Mouse (Mus musculus) lung, embryonic 16.5 days (tissue): ENCODE measurements around the gene Iqcn. TPM values are rescaled to one million over a fixed set of nuclear protein-coding genes. Genes with fewer than 3 reads are reported as not detected.

Experiments
- ATAC-seq: fragments of 200-750 bp; cut with Nextera tagmentation; 2 replicates; pipeline ENCODE4 v1.8.0; 2017; ENCODE audit warnings: low read depth, mild to moderate bottlenecking, moderate library complexity
- H3K27ac ChIP-seq: fragments of 300-500 bp; sonication (generic); 2 replicates; pipeline ENCODE4 v1.5.1; 2014; ENCODE audit warnings: mild to moderate bottlenecking, control low read depth, low read length
- H3K27me3 ChIP-seq: fragments of 300-500 bp; sonication (generic); 2 replicates; pipeline ENCODE4 v1.6.1; 2014; ENCODE audit warnings: low read depth, low read length, mixed read lengths; ENCODE audit not compliant: control insufficient read depth, insufficient read depth
- H3K36me3 ChIP-seq: fragments of 300-500 bp; sonication (generic); 2 replicates; pipeline ENCODE4 v1.6.1; 2014; ENCODE audit warnings: low read length; ENCODE audit not compliant: control insufficient read depth, insufficient read depth
- H3K4me1 ChIP-seq: fragments of 300-500 bp; sonication (generic); replicated peaks from 2 replicates; pipeline ENCODE4 v1.6.1; 2014; ENCODE audit warnings: low read length, mixed read lengths; ENCODE audit not compliant: control insufficient read depth, insufficient read depth
- H3K4me2 ChIP-seq: fragments of 300-500 bp; sonication (generic); 2 replicates; pipeline ENCODE4 v1.6.1; 2014; ENCODE audit warnings: low read depth, low read length, control low read depth
- H3K4me3 ChIP-seq: fragments of 300-500 bp; sonication (generic); 2 replicates; pipeline ENCODE4 v1.5.1; 2014; ENCODE audit warnings: mild to moderate bottlenecking, low read length, control low read depth
- H3K9ac ChIP-seq: fragments of 300-500 bp; sonication (generic); 2 replicates; pipeline ENCODE4 v1.6.1; 2014; ENCODE audit warnings: low read length, control low read depth
- H3K9me3 ChIP-seq: fragments of 300-500 bp; sonication (generic); 2 replicates; pipeline ENCODE4 v1.6.1; 2016; ENCODE audit warnings: low read length; ENCODE audit not compliant: control insufficient read depth
- WGBS: fragments of 180-500 bp; shearing (Covaris S2); extraction: QIAGEN DNeasy Blood & Tissue Kit; methylation state at CpG from one replicate; pipeline ENCODE4 v1.1.7; 2014; 5-methylcytosine and 5-hydroxymethylcytosine counted together
- polyA plus RNA-seq: library from polyadenylated mRNA; unstranded; fragments of >200 nt; fragmentation: Nextera tagmentation; extraction: Ambion mirVana; gene quantifications from 2 replicates; pipeline ENCODE4 v1.2.1, GENCODE M21; 2015

The Iqcn gene
- polyA plus RNA-seq, 1 experiment from 2014 or later, result not detected

GRCm38 (mm10) chr8:70702842-70703182, 445 bp upstream of the Iqcn start:
- no peak overlapping the region for H3K4me2 ChIP-seq
- H3K27ac ChIP-seq, result no peak overlapping the region
- H3K4me1 ChIP-seq, result peaks cover 18% of the 10 kb centered on the region
- H3K36me3 ChIP-seq, result peaks cover 6% of the 10 kb centered on the region; the same call in 1 of the 2 replicates
- no peaks in the 10 kb centered on the region for H3K27me3 ChIP-seq
- H3K9ac ChIP-seq, result no peak overlapping the region
- no peak overlapping the region for H3K4me3 ChIP-seq
- ATAC-seq, result no peak
- 66% methylated on average over 3 of the region's 3 CpGs for WGBS
- H3K9me3 ChIP-seq, result no peaks in the 10 kb centered on the region

- ATAC-seq, result no peak
- no peak overlapping the region for H3K4me3 ChIP-seq
- WGBS, result 85% methylated on average over 14 of the region's 14 CpGs
- no peaks in the 10 kb centered on the region for H3K27me3 ChIP-seq
- no peak overlapping the region for H3K4me2 ChIP-seq
- no peaks in the 10 kb centered on the region for H3K36me3 ChIP-seq
- no peak overlapping the region for H3K9ac ChIP-seq
- no peaks in the 10 kb centered on the region for H3K4me1 ChIP-seq
- no peak overlapping the region for H3K27ac ChIP-seq
- no peaks in the 10 kb centered on the region for H3K9me3 ChIP-seq
Measured at GRCm38 (mm10) chr8:70708281-70708680, 5.0 kb downstream of the Iqcn start.

DNA sequence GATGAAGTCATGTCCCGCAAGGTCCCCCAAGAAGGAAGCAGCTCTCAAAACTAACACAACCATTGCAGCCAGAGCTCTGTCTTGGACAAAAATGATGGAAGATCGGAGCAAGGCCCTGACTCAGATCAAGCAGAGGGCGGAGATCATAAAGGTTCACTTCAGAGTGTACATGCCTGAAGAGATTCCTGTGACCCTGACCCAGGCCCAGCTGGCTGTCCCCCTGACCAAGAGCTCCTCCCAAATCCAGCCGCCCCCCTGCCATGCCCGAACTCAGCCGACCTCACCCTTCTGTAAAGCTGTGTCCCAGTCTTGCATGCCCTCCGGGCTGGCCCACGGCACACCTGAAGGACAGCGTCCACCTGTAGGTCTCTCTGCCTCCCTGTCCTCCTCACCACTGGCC, 6.5 kb downstream of the Iqcn start:
- WGBS, result 84% methylated on average over 9 of the region's 9 CpGs
- no peak for ATAC-seq

GRCm38 (mm10) chr8:70710296-70710695, 7.0 kb downstream of the Iqcn start:
- Histone ChIP-seq H3K27me3 (no peaks in the 10 kb centered on the region), H3K27ac (no peak overlapping the region), H3K9ac (no peak overlapping the region), H3K4me1 (no peaks in the 10 kb centered on the region), H3K9me3 (no peaks in the 10 kb centered on the region), H3K4me3 (no peak overlapping the region), H3K4me2 (no peak overlapping the region), H3K36me3 (no peaks in the 10 kb centered on the region)
- WGBS, result 77% methylated on average over 1 of the region's 1 CpGs
- ATAC-seq, result no peak

More for the DNA sequence above, 6.5 kb downstream of the Iqcn start:
- no peak overlapping the region for H3K27ac ChIP-seq
- H3K36me3 ChIP-seq, result no peaks in the 10 kb centered on the region
- no peak overlapping the region for H3K4me3 ChIP-seq
- H3K27me3 ChIP-seq, result no peaks in the 10 kb centered on the region
- no peak overlapping the region for H3K9ac ChIP-seq
- H3K9me3 ChIP-seq, result no peaks in the 10 kb centered on the region
- H3K4me2 ChIP-seq, result no peak overlapping the region
- no peaks in the 10 kb centered on the region for H3K4me1 ChIP-seq

DNA sequence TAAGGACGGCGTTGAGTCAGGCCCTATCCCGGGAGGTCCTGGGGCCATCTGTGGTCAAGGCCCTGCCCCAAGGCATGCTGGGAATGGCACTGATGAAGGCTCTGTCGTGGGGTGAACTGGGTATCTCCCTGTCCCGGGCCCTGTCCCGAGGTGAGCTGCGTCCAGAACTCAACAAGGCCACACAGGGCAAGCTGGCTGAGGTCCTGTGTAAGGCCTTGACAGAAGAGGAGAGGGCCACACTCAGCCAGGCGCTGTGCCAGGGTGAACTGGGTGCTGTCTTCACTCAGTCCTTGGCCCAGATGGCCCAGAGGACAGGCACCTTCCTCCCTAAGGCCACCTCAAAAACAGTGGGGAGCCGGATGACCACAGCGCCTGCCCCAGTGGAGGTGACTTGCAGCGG, 7.8 kb downstream of the Iqcn start:
- no peaks in the 10 kb centered on the region for H3K27me3 ChIP-seq
- no peaks in the 10 kb centered on the region for H3K4me1 ChIP-seq
- 81% methylated on average over 11 of the region's 11 CpGs for WGBS
- no peak overlapping the region for H3K4me3 ChIP-seq
- H3K9ac ChIP-seq, result no peak overlapping the region
- H3K27ac ChIP-seq, result no peak overlapping the region
- ATAC-seq, result no peak
- no peak overlapping the region for H3K4me2 ChIP-seq
- no peaks in the 10 kb centered on the region for H3K36me3 ChIP-seq
- no peaks in the 10 kb centered on the region for H3K9me3 ChIP-seq

- Histone ChIP-seq H3K36me3 (no peaks in the 10 kb centered on the region), H3K4me2 (no peak overlapping the region), H3K9me3 (no peaks in the 10 kb centered on the region), H3K27ac (no peak overlapping the region), H3K9ac (no peak overlapping the region), H3K4me1 (no peaks in the 10 kb centered on the region), H3K4me3 (no peak overlapping the region), H3K27me3 (no peaks in the 10 kb centered on the region)
- WGBS, result 75% methylated on average over 7 of the region's 7 CpGs
- ATAC-seq, result no peak
Measured at GRCm38 (mm10) chr8:70713991-70714390, 10.7 kb downstream of the Iqcn start.

DNA sequence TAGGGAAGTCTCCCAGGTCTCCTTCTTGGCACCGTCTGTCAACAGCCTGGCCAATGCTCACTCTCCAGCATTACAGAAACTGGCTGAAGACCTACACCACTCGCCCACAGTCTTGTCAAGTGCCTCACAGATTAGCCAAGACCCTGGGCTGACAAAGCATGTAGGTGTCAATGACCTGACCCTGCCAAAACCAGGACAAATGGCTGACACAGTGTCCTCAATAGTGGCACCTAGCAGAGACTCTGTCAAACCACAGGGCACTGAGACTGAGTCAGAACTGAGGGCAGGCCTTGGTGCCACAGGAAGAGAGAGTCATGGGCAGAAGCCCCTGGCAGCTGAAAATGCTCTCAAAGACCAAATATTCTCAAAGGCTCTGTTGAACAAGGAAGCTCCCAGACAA, 11.8 kb downstream of the Iqcn start:
- Histone ChIP-seq H3K36me3 (no peaks in the 10 kb centered on the region), H3K9me3 (no peaks in the 10 kb centered on the region), H3K27me3 (peaks cover 3% of the 10 kb centered on the region; the same call in 1 of the 2 replicates), H3K4me3 (no peak overlapping the region), H3K4me1 (no peaks in the 10 kb centered on the region), H3K9ac (no peak overlapping the region), H3K27ac (no peak overlapping the region), H3K4me2 (no peak overlapping the region)
- ATAC-seq, result no peak
- 56% methylated on average over 2 of the region's 2 CpGs for WGBS

- Histone ChIP-seq H3K27me3 (peaks cover 3% of the 10 kb centered on the region; the same call in 1 of the 2 replicates), H3K27ac (no peak overlapping the region), H3K36me3 (no peaks in the 10 kb centered on the region), H3K4me1 (no peaks in the 10 kb centered on the region), H3K9me3 (no peaks in the 10 kb centered on the region), H3K4me3 (no peak overlapping the region), H3K9ac (no peak overlapping the region), H3K4me2 (no peak overlapping the region)
- 77% methylated on average over 40 of the region's 40 CpGs for whole genome bisulfite sequencing
- no peak for ATAC-seq
Measured at GRCm38 (mm10) chr8:70716521-70717400, 13.5 kb downstream of the Iqcn start.

DNA sequence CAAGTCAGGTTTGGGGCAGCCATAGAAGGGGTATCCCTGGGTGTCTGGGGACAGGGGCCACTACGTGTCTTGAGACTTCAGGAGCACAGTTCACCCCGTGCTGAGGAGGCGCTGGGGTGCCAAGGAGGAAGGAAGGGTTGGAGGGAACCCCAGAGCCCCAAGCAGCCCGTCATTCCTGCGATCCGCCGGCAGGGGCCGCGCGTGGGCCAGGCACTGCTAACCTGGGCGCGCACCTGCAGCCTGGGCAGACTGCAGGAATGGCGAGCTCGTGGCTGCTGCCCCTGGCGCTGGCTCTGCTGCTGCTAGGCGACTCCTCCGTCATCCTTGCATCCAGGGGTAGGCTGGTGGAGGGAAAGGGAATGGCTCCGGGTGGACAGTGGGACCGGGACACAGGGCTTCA, 15.0 kb downstream of the Iqcn start, which contains the start of gene Gm3336:
Gene Gm3336, plus strand, starts transcription at position 247 of the 400 bp plus-strand sequence.
- H3K27me3 ChIP-seq, result peaks cover 3% of the 10 kb centered on the region; the same call in 1 of the 2 replicates
- H3K4me3 ChIP-seq, result no peak within 1 kb of the TSS
- no peak within 1 kb of the TSS for H3K9ac ChIP-seq
- no peak within 1 kb of the TSS for H3K4me2 ChIP-seq
- peak; percentile 37; the same call in 1 of the 2 replicates for ATAC-seq
- H3K4me1 ChIP-seq, result no peaks in the 10 kb centered on the region
- no peaks in the 10 kb centered on the region for H3K36me3 ChIP-seq
- no peaks in the 10 kb centered on the region for H3K9me3 ChIP-seq
- H3K27ac ChIP-seq, result no peak within 1 kb of the TSS
- WGBS, result 2% methylated on average over 18 of the region's 19 CpGs
